ENCODE assay signal across 16 mouse cellular contexts in genomic region chr1:190269181-190269580, GRCm38 (mm10).
"Had no signal": no experiment of that assay in that cellular context is flagged by ENCODE, and none has a peak within 500 bp of the region (broad histone marks: within the 10 kb centered on the region; RNA-seq: fewer than 3 reads in every experiment).

No protein-coding gene starts in this region.

- H3K27me3 ChIP-seq: lung, embryonic 15.5 days; megakaryocyte, embryonic 14.5 days; neural tube, embryonic 12.5 days; stomach, embryonic 15.5 days had no signal

- H3K36me3 ChIP-seq: lung, embryonic 15.5 days; midbrain, embryonic 13.5 days; midbrain, embryonic 15.5 days; neural tube, embryonic 12.5 days; stomach, embryonic 15.5 days had no signal

- H3K4me1 ChIP-seq: lung, embryonic 15.5 days; megakaryocyte, embryonic 14.5 days; stomach, embryonic 15.5 days had no signal

- H3K9me3 ChIP-seq: lung, embryonic 15.5 days; midbrain, embryonic 13.5 days; midbrain, embryonic 15.5 days; neural tube, embryonic 12.5 days; stomach, embryonic 15.5 days had no signal

- H3K9ac ChIP-seq: lung, embryonic 15.5 days; midbrain, embryonic 13.5 days; midbrain, embryonic 15.5 days; neural tube, embryonic 12.5 days; stomach, embryonic 15.5 days had no signal

- H3K4me3 ChIP-seq: lung, embryonic 15.5 days; midbrain, embryonic 13.5 days; midbrain, embryonic 15.5 days; neural tube, embryonic 12.5 days; stomach, embryonic 15.5 days had no signal

- DNase-seq: lung, adult 2 months; lung, postnatal 14 days; lung, postnatal 36 days; right cerebral cortex, postnatal 14 days; thymus, adult 2 months; thymus, postnatal 36 days had no signal

- H3K4me2 ChIP-seq: lung, embryonic 15.5 days; midbrain, embryonic 11.5 days; midbrain, embryonic 13.5 days; midbrain, embryonic 15.5 days; neural tube, embryonic 12.5 days; stomach, embryonic 15.5 days had no signal

- ATAC-seq: lung, postnatal 0 days; midbrain, embryonic 13.5 days; midbrain, embryonic 15.5 days had no signal

- H3K27ac ChIP-seq: lung, embryonic 15.5 days; macrophage; midbrain, embryonic 13.5 days; midbrain, embryonic 15.5 days; neural tube, embryonic 12.5 days; stomach, embryonic 15.5 days; stomach, postnatal 0 days had no signal
